Mouse (Mus musculus) forebrain, postnatal 0 days (tissue): ENCODE measurements around the gene Sstr2. TPM values are rescaled to one million over a fixed set of nuclear protein-coding genes. Genes with fewer than 3 reads are reported as not detected.
"Not testable (repeated sequence)": the region's sequence is repeated elsewhere in the genome, so short reads cannot be mapped to it uniquely, and the experiment has no call there.

ENCODE experiments used
- ATAC-seq: fragments of 200-750 bp; cut with Nextera tagmentation; 2 replicates; pipeline ENCODE4 v1.8.0; 2017; ENCODE audit warnings: mild to moderate bottlenecking, moderate library complexity
- DNase-seq: peaks from one replicate; pipeline ENCODE4 v3.0.0-alpha.2; 2015
- H3K27ac ChIP-seq: fragments of 300-500 bp; sonication (generic); 2 replicates; pipeline ENCODE4 v1.5.1; 2014; ENCODE audit warnings: low read depth, mild to moderate bottlenecking, antibody characterized with exemption, low read length, moderate library complexity, mixed read lengths
- H3K27me3 ChIP-seq: fragments of 300-500 bp; sonication (generic); 2 replicates; pipeline ENCODE4 v1.6.1; 2014; ENCODE audit warnings: mild to moderate bottlenecking, low read length, mixed read lengths; ENCODE audit not compliant: insufficient read depth
- H3K36me3 ChIP-seq: fragments of 300-500 bp; sonication (generic); 2 replicates; pipeline ENCODE4 v1.6.1; 2014; ENCODE audit warnings: mild to moderate bottlenecking, moderate library complexity; ENCODE audit not compliant: insufficient read depth
- H3K4me1 ChIP-seq: fragments of 300-500 bp; sonication (generic); 2 replicates; pipeline ENCODE4 v1.6.1; 2014; ENCODE audit warnings: antibody characterized with exemption; ENCODE audit not compliant: insufficient read depth
- H3K4me2 ChIP-seq: fragments of 300-500 bp; sonication (generic); 2 replicates; pipeline ENCODE4 v1.6.1; 2014; ENCODE audit warnings: low read depth, mild to moderate bottlenecking, moderate library complexity
- H3K4me3 ChIP-seq: fragments of 300-500 bp; sonication (generic); 2 replicates; pipeline ENCODE4 v1.5.1; 2014; ENCODE audit warnings: low read depth, low read length, mixed read lengths
- H3K9ac ChIP-seq: fragments of 300-500 bp; sonication (generic); 2 replicates; pipeline ENCODE4 v1.6.1; 2014; ENCODE audit warnings: mild to moderate bottlenecking
- H3K9me3 ChIP-seq: fragments of 300-500 bp; sonication (generic); 2 replicates; pipeline ENCODE4 v1.6.1; 2016; ENCODE audit warnings: low read length
- CTCF ChIP-seq: sonication (generic); IDR thresholded peaks from 2 replicates; pipeline ENCODE4 v1.5.1; 2016; ENCODE audit warnings: antibody characterized with exemption, control low read depth, low read depth
- WGBS: fragments of 180-500 bp; shearing (Covaris S2); extraction: QIAGEN DNeasy Blood & Tissue Kit; methylation state at CpG from one replicate; pipeline ENCODE4 v1.1.7; 2014; 5-methylcytosine and 5-hydroxymethylcytosine counted together
- polyA plus RNA-seq: library from polyadenylated mRNA; unstranded; fragments of >200 nt; fragmentation: Nextera tagmentation; extraction: Ambion mirVana; gene quantifications from 2 replicates; pipeline ENCODE4 v1.2.1, GENCODE M21; 2015
- total RNA-seq: library from RNA; depleted of rRNA; stranded (reverse); fragments of >200 nt; gene quantifications from 2 replicates; pipeline ENCODE4 v1.2.3, GENCODE M21; 2014

The Sstr2 gene
- total and polyA plus RNA-seq, 2 experiments from 2014 or later, result 27.1 to 32.2 TPM

GRCm38 (mm10) chr11:113656511-113656932, 37.4 kb downstream of the Sstr2 start:
- TF ChIP-seq CTCF, result no peak
- ATAC-seq (peak; percentile 17; the same call in 1 of the 2 replicates), DNase-seq (no peak)
- Histone ChIP-seq H3K4me1 (no peaks in the 10 kb centered on the region), H3K4me3 (no peak overlapping the region), H3K4me2 (no peak overlapping the region), H3K9ac (no peak overlapping the region), H3K9me3 (no peaks in the 10 kb centered on the region), H3K27me3 (no peaks in the 10 kb centered on the region), H3K36me3 (peaks cover 89% of the 10 kb centered on the region), H3K27ac (no peak overlapping the region)
- 78% methylated on average over 8 of the region's 8 CpGs for WGBS

- no peak overlapping the region for H3K4me3 ChIP-seq
- H3K27me3 ChIP-seq, result no peaks in the 10 kb centered on the region
- H3K4me1 ChIP-seq, result no peaks in the 10 kb centered on the region
- ATAC-seq (no peak), DNase-seq (no peak)
- no peaks in the 10 kb centered on the region for H3K9me3 ChIP-seq
- 74% methylated on average over 4 of the region's 4 CpGs for WGBS
- TF ChIP-seq CTCF, result no peak
- H3K36me3 ChIP-seq, result peaks cover 89% of the 10 kb centered on the region
- no peak overlapping the region for H3K9ac ChIP-seq
- no peak overlapping the region for H3K4me2 ChIP-seq
- H3K27ac ChIP-seq, result no peak overlapping the region
These were observed 38.1 kb downstream of the Sstr2 start for GRCm38 (mm10) chr11:113657221-113657620.

DNA sequence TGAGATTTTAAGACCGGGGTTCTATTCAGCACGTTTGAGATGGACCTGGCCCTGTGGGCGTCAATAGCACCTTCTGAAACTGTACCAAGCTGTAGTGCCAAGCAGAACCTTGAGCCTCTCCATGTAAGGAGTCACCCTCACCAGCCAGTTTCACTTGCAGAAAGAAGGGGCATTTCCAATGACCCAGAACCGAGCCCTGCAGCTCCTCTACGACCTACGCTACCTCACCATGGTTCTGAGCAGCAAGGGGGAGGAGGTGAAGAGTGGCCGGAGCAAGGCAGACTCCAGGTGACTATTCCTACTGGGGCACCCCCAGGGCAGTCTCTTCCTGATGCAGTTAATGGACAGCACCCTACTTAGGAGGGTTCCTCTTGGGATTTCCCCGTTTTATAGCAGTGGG, 39.2 kb downstream of the Sstr2 start:
- no peaks in the 10 kb centered on the region for H3K9me3 ChIP-seq
- H3K27ac ChIP-seq, result no peak overlapping the region
- no peaks in the 10 kb centered on the region for H3K4me1 ChIP-seq
- 90% methylated on average over 8 of the region's 8 CpGs for WGBS
- ATAC-seq, result no peak
- no peak overlapping the region for H3K9ac ChIP-seq
- H3K36me3 ChIP-seq, result peaks cover 86% of the 10 kb centered on the region
- DNase-seq, result no peak
- H3K4me3 ChIP-seq, result no peak overlapping the region
- no peak for TF ChIP-seq CTCF
- H3K4me2 ChIP-seq, result no peak overlapping the region
- H3K27me3 ChIP-seq, result no peaks in the 10 kb centered on the region

DNA sequence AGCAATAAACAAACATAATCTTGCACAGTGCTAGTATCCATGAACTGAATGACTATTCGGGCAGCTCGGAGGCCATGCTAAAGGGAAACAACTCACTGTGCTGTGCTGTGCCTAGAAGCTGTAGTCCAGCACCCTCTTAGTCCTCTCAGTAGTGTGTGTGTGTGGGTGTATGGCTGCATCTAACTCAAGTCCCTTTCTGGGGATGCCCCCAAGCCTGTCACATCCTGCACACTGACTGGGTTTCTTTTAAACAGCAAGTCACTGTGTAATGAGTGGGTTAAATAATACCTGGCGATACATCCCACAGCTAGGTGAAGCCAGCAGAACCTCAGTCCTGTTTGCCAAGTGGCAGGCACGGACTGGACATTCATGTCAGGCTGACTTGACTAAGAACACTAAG, 39.6 kb downstream of the Sstr2 start:
- no peaks in the 10 kb centered on the region for H3K27me3 ChIP-seq
- no peaks in the 10 kb centered on the region for H3K4me1 ChIP-seq
- DNase-seq (no peak), ATAC-seq (no peak)
- no peak for TF ChIP-seq CTCF
- no peak overlapping the region for H3K4me3 ChIP-seq
- peaks cover 86% of the 10 kb centered on the region for H3K36me3 ChIP-seq
- WGBS, result 92% methylated on average over 4 of the region's 4 CpGs
- no peak overlapping the region for H3K4me2 ChIP-seq
- H3K9ac ChIP-seq, result no peak overlapping the region
- H3K27ac ChIP-seq, result no peak overlapping the region
- H3K9me3 ChIP-seq, result no peaks in the 10 kb centered on the region

DNA sequence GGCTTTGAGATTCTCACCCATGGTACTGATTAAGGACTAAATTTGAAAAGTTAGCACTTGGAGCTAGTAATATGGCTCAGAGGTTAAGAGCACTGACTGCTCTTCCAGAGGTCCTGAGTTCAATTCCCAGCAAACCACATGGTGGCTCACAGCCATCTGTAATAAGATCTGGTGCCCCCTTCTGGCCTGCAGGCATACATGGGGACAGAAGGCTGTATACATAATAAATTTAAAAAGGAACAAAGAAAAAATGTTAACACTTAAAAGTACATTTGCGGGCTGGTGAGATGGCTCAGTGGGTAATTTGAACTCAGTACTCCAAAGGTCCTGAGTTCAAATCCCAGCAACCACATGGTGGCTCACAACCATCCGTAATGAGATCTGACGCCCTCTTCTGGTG, 41.1 kb downstream of the Sstr2 start:
- TF ChIP-seq CTCF, result peak; percentile 23; the same call in 1 of the 2 replicates
- H3K27me3 ChIP-seq, H3K4me2 ChIP-seq, H3K4me1 ChIP-seq, DNase-seq, ATAC-seq, H3K27ac ChIP-seq, H3K9ac ChIP-seq, H3K9me3 ChIP-seq, H3K4me3 ChIP-seq: not testable (repeated sequence)
- WGBS, result 95% methylated on average over 3 of the region's 3 CpGs
- H3K36me3 ChIP-seq, result peaks cover 75% of the 10 kb centered on the region

- H3K27me3 ChIP-seq, result no peaks in the 10 kb centered on the region
- ATAC-seq (no peak), DNase-seq (no peak)
- WGBS, result 88% methylated on average over 11 of the region's 11 CpGs
- H3K27ac ChIP-seq, result no peak overlapping the region
- no peak overlapping the region for H3K9ac ChIP-seq
- no peaks in the 10 kb centered on the region for H3K4me1 ChIP-seq
- no peak for TF ChIP-seq CTCF
- no peak overlapping the region for H3K4me3 ChIP-seq
- H3K36me3 ChIP-seq, result peaks cover 67% of the 10 kb centered on the region
- H3K9me3 ChIP-seq, result no peaks in the 10 kb centered on the region
- H3K4me2 ChIP-seq, result no peak overlapping the region
These were observed 41.8 kb downstream of the Sstr2 start for GRCm38 (mm10) chr11:113660940-113661339.

DNA sequence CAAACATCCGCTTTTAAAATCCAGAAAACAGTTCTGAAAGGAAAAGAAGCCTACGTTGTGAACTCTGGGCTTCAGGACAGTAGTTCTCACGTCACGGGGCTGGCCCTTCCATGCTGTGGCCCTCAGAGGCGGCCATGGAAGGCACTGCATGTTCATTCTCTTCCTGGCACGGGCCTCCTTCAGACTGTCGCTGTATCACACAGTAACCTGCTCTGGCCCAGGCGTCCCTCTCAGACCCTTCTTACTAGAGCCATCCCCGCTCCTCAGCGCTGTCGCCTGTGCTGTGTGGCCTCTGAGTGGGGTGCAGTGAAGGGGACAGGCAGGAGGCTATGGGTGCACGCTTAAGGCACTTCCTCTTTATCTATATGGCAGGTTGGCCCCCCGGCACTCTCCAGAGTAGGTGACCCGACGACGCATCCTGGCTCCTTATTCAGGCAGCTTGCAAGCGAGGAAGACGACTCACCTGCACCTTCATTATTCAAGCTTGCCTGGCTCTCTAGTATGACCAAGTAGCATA, 42.8 kb downstream of the Sstr2 start:
- H3K36me3 ChIP-seq, result peaks cover 58% of the 10 kb centered on the region
- ATAC-seq, result no peak
- no peak overlapping the region for H3K4me2 ChIP-seq
- TF ChIP-seq CTCF, result no peak
- no peaks in the 10 kb centered on the region for H3K4me1 ChIP-seq
- H3K27ac ChIP-seq, result no peak overlapping the region
- no peak overlapping the region for H3K9ac ChIP-seq
- no peak overlapping the region for H3K4me3 ChIP-seq
- whole genome bisulfite sequencing, result 94% methylated on average over 18 of the region's 18 CpGs
- no peaks in the 10 kb centered on the region for H3K9me3 ChIP-seq
- H3K27me3 ChIP-seq, result no peaks in the 10 kb centered on the region
- no peak for DNase-seq
